11 mouse cellular contexts compared by ENCODE assay signal in genomic region chr14:103446671-103447070, GRCm38 (mm10).
DNase-seq lines count a peak whose midpoint lies in the region; ATAC-seq lines count a peak whose summit lies in the region.
"Had no signal": no experiment of that assay in that cellular context is flagged by ENCODE, and none has a peak within 500 bp of the region (broad histone marks: within the 10 kb centered on the region; RNA-seq: fewer than 3 reads in every experiment).

No protein-coding gene starts in this region.

- ATAC-seq in midbrain, embryonic 11.5 days (ENCODE audit: low FRiP score) = peak; percentile 48
- no peak for ATAC-seq in midbrain, embryonic 14.5 days (ENCODE audit: low FRiP score, low TSS enrichment)
- ATAC-seq in embryonic facial prominence, embryonic 13.5 days (ENCODE audit: insufficient number of reproducible peaks, insufficient read depth, low FRiP score, low TSS enrichment, low read depth) = 0 out of 2 replicates have a peak, but pooled peaks have one; percentile 64
- no peak for ATAC-seq in inflammation-experienced regulatory T-cells, adult 6 months

- DNase-seq in embryo, embryonic 10 days (ENCODE audit: low spot score) = peak; percentile 24
- DNase-seq in embryo, embryonic 9.5 days (ENCODE audit: extremely low spot score) = no peak
- DNase-seq in midbrain, embryonic 11.5 days (ENCODE audit: low spot score, missing footprints) = no peak
- no peak for DNase-seq in midbrain, embryonic 14.5 days
- peak; percentile 20 to 57 for DNase-seq in kidney, postnatal 4 days
- no peak for DNase-seq in gastrocnemius, postnatal 25 days
- DNase-seq: left cerebral cortex, postnatal 4 days had no signal

- H3K9ac ChIP-seq in midbrain, embryonic 11.5 days (ENCODE audit: low read length) = no peak overlapping the region
- no peak overlapping the region for H3K9ac ChIP-seq in midbrain, embryonic 14.5 days (replicated peaks; ENCODE audit: low read length)
- H3K9ac ChIP-seq in embryonic facial prominence, embryonic 13.5 days = no peak overlapping the region
- H3K9ac ChIP-seq: neural tube, embryonic 15.5 days had no signal

- H3K4me2 ChIP-seq in midbrain, embryonic 11.5 days = no peak overlapping the region
- H3K4me2 ChIP-seq in midbrain, embryonic 14.5 days (ENCODE audit: low read length) = no peak overlapping the region
- no peak overlapping the region for H3K4me2 ChIP-seq in embryonic facial prominence, embryonic 13.5 days
- H3K4me2 ChIP-seq: neural tube, embryonic 15.5 days had no signal

- H3K4me3 ChIP-seq in midbrain, embryonic 11.5 days (ENCODE audit: low read depth, low read length) = no peak overlapping the region
- H3K4me3 ChIP-seq in midbrain, embryonic 14.5 days (replicated peaks; ENCODE audit: low read depth, low read length) = no peak overlapping the region
- no peak overlapping the region for H3K4me3 ChIP-seq in embryonic facial prominence, embryonic 13.5 days
- H3K4me3 ChIP-seq: megakaryocyte, embryonic 14.5 days; neural tube, embryonic 15.5 days had no signal

- no peaks in the 10 kb centered on the region for H3K27me3 ChIP-seq in midbrain, embryonic 11.5 days (ENCODE audit: control insufficient read depth, insufficient read depth, low read length)
- no peaks in the 10 kb centered on the region for H3K27me3 ChIP-seq in midbrain, embryonic 14.5 days (ENCODE audit: control insufficient read depth, insufficient read depth, low read length)
- no peaks in the 10 kb centered on the region for H3K27me3 ChIP-seq in embryonic facial prominence, embryonic 13.5 days
- H3K27me3 ChIP-seq: megakaryocyte, embryonic 14.5 days; neural tube, embryonic 15.5 days had no signal

- no peaks in the 10 kb centered on the region; the same call in 1 of the 2 replicates for H3K4me1 ChIP-seq in midbrain, embryonic 11.5 days (ENCODE audit: control insufficient read depth, insufficient read depth, low read length)
- no peaks in the 10 kb centered on the region for H3K4me1 ChIP-seq in midbrain, embryonic 14.5 days (ENCODE audit: control insufficient read depth, insufficient read depth, low read length)
- H3K4me1 ChIP-seq in embryonic facial prominence, embryonic 13.5 days = no peaks in the 10 kb centered on the region

- H3K9me3 ChIP-seq in midbrain, embryonic 11.5 days (ENCODE audit: control insufficient read depth, low read length) = no peaks in the 10 kb centered on the region
- no peaks in the 10 kb centered on the region for H3K9me3 ChIP-seq in midbrain, embryonic 14.5 days (ENCODE audit: control insufficient read depth, low read length)
- H3K9me3 ChIP-seq in embryonic facial prominence, embryonic 13.5 days = no peaks in the 10 kb centered on the region
- H3K9me3 ChIP-seq: megakaryocyte, embryonic 14.5 days; neural tube, embryonic 15.5 days had no signal

- H3K27ac ChIP-seq in midbrain, embryonic 11.5 days (ENCODE audit: low read depth, low read length) = no peak overlapping the region
- no peak overlapping the region for H3K27ac ChIP-seq in midbrain, embryonic 14.5 days (replicated peaks; ENCODE audit: low read depth, low read length)
- no peak overlapping the region for H3K27ac ChIP-seq in embryonic facial prominence, embryonic 13.5 days
- H3K27ac ChIP-seq: neural tube, embryonic 15.5 days had no signal

- 35% methylated on average over 2 of the region's 2 CpGs for WGBS in midbrain, embryonic 11.5 days
- WGBS in midbrain, embryonic 14.5 days = 13% methylated on average over 2 of the region's 2 CpGs
- WGBS in embryonic facial prominence, embryonic 13.5 days = 50% methylated on average over 2 of the region's 2 CpGs

- no peaks in the 10 kb centered on the region for H3K36me3 ChIP-seq in midbrain, embryonic 11.5 days (ENCODE audit: control insufficient read depth, insufficient read depth, low read length)
- H3K36me3 ChIP-seq in midbrain, embryonic 14.5 days (ENCODE audit: control insufficient read depth, insufficient read depth, low read length) = no peaks in the 10 kb centered on the region
- H3K36me3 ChIP-seq in embryonic facial prominence, embryonic 13.5 days = no peaks in the 10 kb centered on the region
- H3K36me3 ChIP-seq: neural tube, embryonic 15.5 days had no signal

Comparison
In these comparisons a context has a peak if more than half of its experiments do, and no peak if none do; other contexts are left out.
1. DNase-seq: peak in embryo, embryonic 10 days (single experiment) and kidney, postnatal 4 days (2 of 2); none in embryo, embryonic 9.5 days (single experiment), midbrain, embryonic 11.5 days (single experiment), midbrain, embryonic 14.5 days (single experiment) and gastrocnemius, postnatal 25 days (single experiment).
2. ATAC-seq: peak in midbrain, embryonic 11.5 days (single experiment) and embryonic facial prominence, embryonic 13.5 days (single experiment); none in midbrain, embryonic 14.5 days (single experiment) and inflammation-experienced regulatory T-cells, adult 6 months (single experiment).